Comparison of ENCODE assay signal across 9 mouse cellular contexts in the genomic region with DNA sequence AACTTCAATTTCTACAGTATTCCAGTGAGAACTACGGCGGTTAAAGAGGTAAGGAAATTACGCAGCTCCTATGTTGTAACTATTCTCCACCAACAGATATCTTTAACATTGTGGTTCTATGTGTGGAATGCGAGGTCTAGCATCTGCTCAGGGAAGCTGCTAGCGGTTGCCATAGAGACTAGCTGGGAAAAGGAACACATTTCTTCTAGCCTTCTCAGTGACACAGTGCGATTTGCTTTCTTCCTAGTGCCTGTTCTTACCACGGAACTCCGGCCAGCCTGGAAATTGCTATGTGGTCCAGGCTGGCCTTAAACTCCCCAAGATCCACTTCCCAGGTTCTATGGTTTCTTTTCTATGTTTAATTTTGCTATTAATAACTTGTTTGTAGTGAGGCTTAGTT.
DNase-seq lines count a peak whose midpoint lies in the region; ATAC-seq and TF ChIP-seq lines count a peak whose summit lies in the region.
"Had no signal": no experiment of that assay in that cellular context is flagged by ENCODE, and none has a peak within 500 bp of the region (broad histone marks: within the 10 kb centered on the region; RNA-seq: fewer than 3 reads in every experiment).

No protein-coding gene starts in this region.

- no peaks in the 10 kb centered on the region for H3K36me3 ChIP-seq in forebrain, embryonic 14.5 days (ENCODE audit: control insufficient read depth, insufficient read depth, low read length)
- H3K36me3 ChIP-seq: embryonic facial prominence, embryonic 10.5 days had no signal

- peaks cover 14% of the 10 kb centered on the region for H3K4me1 ChIP-seq in forebrain, embryonic 14.5 days (ENCODE audit: control insufficient read depth, insufficient read depth, low read length)
- peaks cover 7% of the 10 kb centered on the region for H3K4me1 ChIP-seq in olfactory bulb, adult 2 months (ENCODE audit: control insufficient read depth, insufficient read depth, low read length)

- H3K27me3 ChIP-seq in forebrain, embryonic 14.5 days (replicated peaks; ENCODE audit: control insufficient read depth, insufficient read depth, low read length) = no peaks in the 10 kb centered on the region

- WGBS in forebrain, embryonic 14.5 days = 67% methylated on average over 8 of the region's 8 CpGs
- WGBS in olfactory bulb, adult 2 months = 39% methylated on average over 8 of the region's 8 CpGs

- intact Hi-C loops in left cerebral cortex, postnatal 4 days (cut with DNase I) = no loop called here
- intact Hi-C loops in heart, postnatal 25 days (cut with DNase I) = no loop called here

- no peak for TF ChIP-seq POLR2A in olfactory bulb, adult 2 months (IDR thresholded peaks at IDR 0.05; ENCODE audit: insufficient read depth, low read depth, low read length)

- no peak overlapping the region for H3K4me2 ChIP-seq in forebrain, embryonic 14.5 days (ENCODE audit: low read length)

- ATAC-seq in forebrain, embryonic 14.5 days = peak; percentile 56; the same call in 1 of the 2 replicates

- no peaks in the 10 kb centered on the region for H3K9me3 ChIP-seq in forebrain, embryonic 14.5 days (replicated peaks; ENCODE audit: control insufficient read depth, low read length)
- H3K9me3 ChIP-seq: embryonic facial prominence, embryonic 10.5 days had no signal

- no peak overlapping the region for H3K9ac ChIP-seq in forebrain, embryonic 14.5 days (ENCODE audit: low read length)

- H3K27ac ChIP-seq in forebrain, embryonic 14.5 days (ENCODE audit: low read depth, low read length) = no peak overlapping the region
- H3K27ac ChIP-seq in olfactory bulb, adult 2 months (ENCODE audit: insufficient read depth, low read depth, low read length) = 0 out of 2 replicates have a peak overlapping the region, but pooled peaks have one; percentile 20
- H3K27ac ChIP-seq: embryonic facial prominence, embryonic 10.5 days; kidney, postnatal 0 days had no signal

- DNase-seq in left cerebral cortex, adult 11 months (ENCODE audit: low spot score) = peak; percentile 49
- DNase-seq in left cerebral cortex, postnatal 4 days = no peak
- peak; percentile 70 for DNase-seq in forebrain, embryonic 14.5 days (ENCODE audit: low spot score)
- peak; percentile 28 to 31 for DNase-seq in layer of hippocampus, postnatal 36 days
- DNase-seq in heart, postnatal 25 days (ENCODE audit: low spot score) = no peak
- DNase-seq in cerebellum, postnatal 4 days (ENCODE audit: low spot score in 2 of 2) = no peak

- TF ChIP-seq CTCF in olfactory bulb, adult 2 months (IDR thresholded peaks at IDR 0.05; ENCODE audit: insufficient read depth, low read depth, low read length) = no peak

- no peak overlapping the region for H3K4me3 ChIP-seq in forebrain, embryonic 14.5 days (ENCODE audit: low read depth, low read length)
- no peak overlapping the region for H3K4me3 ChIP-seq in olfactory bulb, adult 2 months (ENCODE audit: insufficient read depth, low read depth, low read length)
- H3K4me3 ChIP-seq: embryonic facial prominence, embryonic 10.5 days had no signal

Comparison
In these comparisons a context has a peak if more than half of its experiments do, and no peak if none do; other contexts are left out.
1. DNase-seq: peak in left cerebral cortex, adult 11 months (single experiment), forebrain, embryonic 14.5 days (single experiment) and layer of hippocampus, postnatal 36 days (2 of 2); none in left cerebral cortex, postnatal 4 days (single experiment), heart, postnatal 25 days (single experiment) and cerebellum, postnatal 4 days (0 of 2).